Mouse (Mus musculus) embryo, embryonic 11.5 days (tissue): ENCODE data around the gene Zfp273.
"Not testable (repeated sequence)": the region's sequence is repeated elsewhere in the genome, so short reads cannot be mapped to it uniquely, and the experiment has no call there.

ENCODE experiments used
- DNase-seq: peaks from one replicate; pipeline ENCODE4 v3.0.0-alpha.2; 2012; ENCODE audit warnings: low read depth, low spot score

Gene Zfp273

DNA sequence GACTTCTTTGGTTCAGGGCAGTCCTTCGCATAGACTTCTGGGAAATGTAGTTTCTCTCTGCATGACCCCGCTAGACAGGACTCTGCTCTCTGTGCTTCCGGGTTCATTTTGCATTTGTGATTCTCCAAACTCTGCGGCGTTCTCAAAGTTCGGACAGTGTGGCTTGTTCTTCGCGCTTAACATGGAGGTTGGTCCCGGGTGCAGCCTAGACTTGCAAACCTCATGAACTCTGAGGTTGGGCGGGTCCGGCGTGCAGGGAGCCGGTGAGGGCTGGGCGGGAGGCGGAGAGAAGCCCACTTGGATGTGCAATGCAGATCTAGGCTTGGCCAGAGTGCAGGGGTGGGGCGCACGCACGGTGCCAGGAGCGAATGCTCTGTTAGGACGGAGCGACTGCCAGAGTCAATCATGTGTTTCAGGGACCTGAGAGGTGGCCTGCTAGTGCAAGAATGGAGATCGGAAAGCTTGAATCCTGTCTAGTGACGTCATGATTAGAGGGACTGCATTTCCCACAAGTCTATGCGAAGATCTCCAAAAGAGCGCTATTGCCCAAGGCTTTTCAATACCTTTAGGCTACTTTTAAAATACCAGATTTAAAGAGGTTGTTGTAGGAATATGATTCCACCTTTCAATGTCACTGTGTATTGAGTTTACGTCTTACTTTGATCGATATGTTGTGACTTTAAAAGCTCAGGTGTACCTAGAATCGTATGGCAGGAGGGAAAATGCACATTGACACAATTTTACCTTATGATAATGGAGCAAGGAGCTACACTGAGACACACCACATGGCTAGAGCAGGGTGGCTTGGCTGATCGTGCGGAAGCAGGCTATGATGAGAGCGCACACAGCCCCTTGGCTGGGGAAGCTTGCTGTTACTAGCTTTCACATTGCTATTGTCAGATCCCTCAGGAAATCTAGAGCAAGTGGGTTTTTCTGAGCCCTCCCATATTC is at the start of gene Zfp273:
Gene Zfp273, plus strand, starts transcription at position 31 of the 951 bp plus-strand sequence.
- peak; percentile 69 for DNase-seq

DNA sequence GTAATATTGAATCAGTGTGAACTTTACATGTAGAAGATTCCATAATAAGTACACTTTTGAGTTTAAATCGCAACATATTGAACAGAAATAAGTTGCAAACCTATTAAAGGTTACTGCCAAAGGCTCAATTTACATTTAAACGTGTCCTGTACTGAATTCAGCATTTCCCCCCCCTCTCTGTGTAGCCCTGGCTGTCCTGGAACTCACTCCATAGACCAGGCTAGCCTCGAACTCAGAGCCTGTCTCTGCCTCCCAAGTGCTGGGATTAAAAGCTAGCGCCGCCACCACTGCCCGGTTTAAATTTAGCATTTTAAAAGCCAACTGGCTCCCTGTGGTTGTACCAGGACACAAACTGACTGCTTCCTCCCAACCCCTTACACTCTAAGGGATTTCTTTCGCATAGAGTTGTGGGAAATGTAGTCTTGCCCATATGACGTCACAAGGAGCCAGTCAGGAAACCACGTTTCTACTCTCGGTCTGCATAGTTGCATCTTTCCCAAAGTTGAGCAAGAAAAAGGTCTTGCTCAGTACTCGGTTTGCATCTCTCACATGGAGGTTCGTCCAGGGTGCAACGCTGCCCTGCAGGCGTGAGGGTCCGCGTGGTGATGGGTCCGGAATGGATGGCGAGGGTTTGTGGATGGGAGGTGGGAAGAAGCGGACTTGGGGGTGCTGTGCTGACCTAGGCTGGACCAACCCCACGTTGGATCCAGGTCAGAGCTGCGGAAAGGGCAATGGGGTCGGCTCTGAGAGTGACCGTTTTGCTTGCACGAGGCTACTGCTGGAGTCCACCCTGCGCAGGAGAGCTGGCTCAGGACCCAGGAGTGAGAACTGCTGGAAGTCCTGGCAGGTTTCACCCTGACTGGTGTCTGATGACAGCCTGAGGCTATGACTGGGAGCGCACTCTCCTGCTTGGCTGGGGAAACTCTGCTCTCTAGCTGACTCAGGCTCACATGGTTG is 34.0 kb upstream of the Zfp273 start, which contains the start of gene Zfp493:
Gene Zfp493, plus strand, starts transcription at position 429 of the 957 bp plus-strand sequence.
- peak; percentile 61 for DNase-seq

DNA sequence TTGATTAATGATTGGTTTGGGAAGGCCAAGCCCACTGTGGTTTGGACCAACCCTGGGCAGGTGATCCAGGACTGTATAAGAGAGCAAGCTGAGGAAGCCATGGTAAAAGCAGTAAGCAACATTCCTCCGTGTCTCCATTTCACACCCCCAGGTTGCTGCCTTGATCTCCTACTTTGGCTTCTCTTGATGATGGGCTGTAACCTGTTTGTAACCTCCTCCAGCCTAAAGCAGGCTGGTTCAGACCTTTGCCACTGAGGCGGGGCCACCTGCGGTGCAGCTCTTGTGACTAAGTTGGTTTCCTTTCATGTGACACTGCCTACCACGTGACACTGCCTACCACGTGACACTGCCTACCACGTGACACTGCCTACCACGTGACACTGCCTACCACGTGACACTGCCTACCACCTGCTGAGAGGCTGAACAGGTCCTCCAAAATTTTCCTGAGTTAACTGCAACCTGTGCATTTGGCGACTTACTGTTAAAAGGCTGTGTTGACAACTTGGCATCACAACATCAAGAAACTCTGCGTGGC is 21.6 kb upstream of the Zfp273 start:
- no peak for DNase-seq

DNA sequence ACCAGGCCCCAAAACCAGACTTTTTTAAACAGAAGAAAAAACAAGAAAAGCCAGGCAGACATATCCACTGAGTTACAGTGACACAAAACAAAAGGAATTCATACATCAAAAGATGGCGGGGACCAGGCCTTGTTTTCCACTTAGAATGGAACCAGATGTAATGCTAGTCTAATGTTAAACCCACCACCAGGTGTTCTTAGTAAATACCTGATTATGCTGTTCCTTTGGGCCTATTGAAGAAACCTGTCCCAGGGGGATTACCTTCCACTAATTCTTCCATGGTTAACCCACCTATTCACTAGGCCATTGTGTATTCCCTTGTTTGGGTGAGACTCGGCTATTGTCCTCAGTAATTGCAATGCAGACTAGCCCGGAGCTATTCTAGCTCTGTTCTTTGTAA is 14.9 kb upstream of the Zfp273 start:
- DNase-seq, result no peak

DNA sequence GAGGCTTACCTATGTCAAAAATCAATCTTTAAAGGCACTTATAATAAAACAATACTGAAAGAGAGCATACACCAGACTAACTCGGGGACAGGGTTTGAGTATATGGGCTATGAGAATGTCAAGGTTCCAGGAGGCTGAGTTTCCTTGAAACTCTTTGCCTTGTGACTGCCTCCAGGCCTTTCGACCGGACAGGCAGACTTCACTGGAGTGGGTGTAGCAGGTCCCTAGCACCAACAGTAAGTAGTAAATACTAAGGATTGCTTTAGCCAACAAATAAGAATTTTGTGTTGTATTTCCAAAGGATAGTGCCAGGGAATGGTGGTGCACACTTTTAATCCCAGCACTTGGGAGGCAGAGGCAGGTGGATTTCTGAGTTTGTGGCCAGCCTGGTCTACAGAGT is 14.4 kb upstream of the Zfp273 start:
- DNase-seq, result not testable (repeated sequence)

DNA sequence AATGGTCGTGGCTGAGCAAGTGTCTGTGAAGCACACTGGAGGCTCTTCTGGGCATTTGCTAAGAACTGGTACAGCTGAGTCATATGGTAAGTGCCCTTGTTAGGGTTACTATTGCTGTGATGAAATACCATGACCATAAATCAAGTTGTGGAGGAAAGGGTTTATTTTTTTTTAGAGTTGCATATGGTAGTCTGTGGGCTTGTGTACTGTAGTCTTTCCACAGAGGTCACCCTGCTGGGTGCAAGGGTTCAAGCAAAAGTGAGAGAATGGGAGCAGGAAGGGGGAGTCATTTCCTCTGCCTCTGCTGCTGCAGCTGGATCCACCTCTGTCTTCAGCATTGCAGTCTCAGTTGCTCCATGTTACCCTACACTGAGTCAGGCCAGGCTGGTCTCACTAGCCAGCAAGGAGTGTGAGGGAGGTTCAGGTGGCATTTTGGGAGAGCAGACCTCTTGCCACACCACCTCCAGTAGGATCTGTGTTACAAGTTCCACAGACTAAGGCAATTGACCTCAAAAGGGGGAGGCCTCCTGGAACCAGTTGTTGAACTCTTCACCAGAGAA is 1.8 kb upstream of the Zfp273 start:
- no peak for DNase-seq

DNA sequence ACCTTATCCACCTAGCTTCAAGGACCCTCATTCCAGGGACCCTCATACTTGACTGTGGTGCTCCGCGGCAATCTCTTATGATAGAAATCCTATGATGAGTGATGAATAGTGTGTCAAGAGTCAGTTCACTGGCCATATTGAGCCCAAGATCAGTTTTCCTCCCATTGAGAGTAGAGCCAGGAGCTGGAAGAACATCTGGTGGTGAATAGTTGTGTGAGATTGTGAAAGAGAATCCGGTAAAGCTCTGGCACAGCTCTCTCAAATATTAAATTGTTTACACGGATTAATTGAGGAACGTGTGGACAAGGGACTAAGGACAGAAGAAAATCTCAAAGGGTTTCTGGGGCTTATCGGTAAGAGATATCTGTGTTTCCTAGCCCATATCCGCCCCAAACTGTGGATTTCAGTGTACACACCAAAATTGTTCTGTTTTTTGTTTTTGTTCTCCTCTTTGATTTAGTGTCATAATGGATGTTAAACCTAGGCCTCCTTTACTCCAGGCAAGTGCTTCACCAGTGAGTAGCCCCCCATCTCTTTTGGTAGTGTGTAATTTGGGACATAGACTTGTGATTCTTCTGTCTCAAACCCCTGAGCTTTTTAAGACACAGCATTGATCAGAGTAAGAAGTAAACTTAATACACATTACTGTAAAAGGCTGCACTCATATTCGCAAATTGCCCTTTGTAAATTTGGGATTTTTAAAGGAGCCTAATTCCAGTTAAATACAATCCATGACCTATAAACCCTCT is 405 bp upstream of the Zfp273 start:
- DNase-seq, result no peak

DNA sequence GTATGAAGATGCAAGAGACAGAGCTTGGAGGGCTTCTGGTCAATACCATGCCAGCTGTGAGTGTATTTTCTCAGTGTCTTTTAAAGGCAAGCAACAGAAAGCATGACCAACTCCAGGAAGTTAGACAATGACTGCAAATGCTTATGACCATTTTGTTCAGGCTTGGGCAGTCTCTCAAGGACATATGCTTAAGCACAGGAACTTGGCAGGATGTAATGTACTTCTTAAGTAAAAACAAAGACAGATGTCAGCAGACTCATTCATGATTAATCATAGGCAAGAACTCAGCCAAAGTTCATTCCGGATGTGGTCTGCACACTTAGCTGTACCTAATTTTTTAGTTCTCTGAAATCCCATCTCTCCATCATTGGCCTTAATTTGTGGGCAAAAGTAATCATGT is 5.1 kb downstream of the Zfp273 start:
- DNase-seq, result no peak

DNA sequence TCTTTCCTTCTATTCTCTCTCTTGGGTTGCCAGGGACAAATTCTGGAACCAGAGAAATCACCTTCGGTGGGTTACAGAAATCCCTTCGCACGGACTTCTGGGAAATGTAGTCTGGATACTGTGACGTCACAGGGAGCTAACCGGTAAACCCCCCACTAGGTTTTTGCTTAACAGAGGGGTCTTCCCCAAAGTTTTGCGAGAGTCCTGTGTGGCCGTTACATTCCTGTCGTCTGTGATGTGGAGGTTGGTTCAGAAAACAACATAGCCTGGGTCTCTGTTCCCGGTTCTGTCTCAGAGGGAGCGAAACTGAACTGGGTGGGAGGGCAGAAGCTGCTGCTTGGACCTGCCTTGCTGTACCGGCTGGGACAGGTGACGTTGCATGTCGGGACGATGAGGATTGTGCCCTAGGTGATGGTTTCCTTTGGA is 17.4 kb downstream of the Zfp273 start, which contains the start of gene Gm10037:
Gene Gm10037, plus strand, starts transcription at position 196 of the 426 bp plus-strand sequence.
- DNase-seq, result no peak

DNA sequence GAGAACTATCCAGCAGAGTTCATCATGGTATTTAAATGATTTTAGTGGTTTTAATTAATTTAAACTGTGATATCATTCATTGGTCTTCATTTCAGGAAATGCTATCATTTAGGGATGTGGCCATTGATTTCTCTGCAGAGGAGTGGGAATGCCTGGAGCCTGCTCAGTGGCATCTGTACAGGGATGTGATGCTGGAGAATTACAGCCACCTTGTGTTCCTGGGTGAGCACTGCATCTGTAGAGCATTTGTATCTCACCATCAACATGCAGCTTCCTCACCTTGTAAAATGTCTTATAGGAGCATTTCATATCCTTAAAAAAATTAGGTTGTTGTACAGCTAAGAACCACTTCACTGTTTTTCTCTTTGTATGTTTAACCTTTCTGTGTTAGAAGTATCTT is 19.6 kb downstream of the Zfp273 start:
- DNase-seq, result not testable (repeated sequence)

DNA sequence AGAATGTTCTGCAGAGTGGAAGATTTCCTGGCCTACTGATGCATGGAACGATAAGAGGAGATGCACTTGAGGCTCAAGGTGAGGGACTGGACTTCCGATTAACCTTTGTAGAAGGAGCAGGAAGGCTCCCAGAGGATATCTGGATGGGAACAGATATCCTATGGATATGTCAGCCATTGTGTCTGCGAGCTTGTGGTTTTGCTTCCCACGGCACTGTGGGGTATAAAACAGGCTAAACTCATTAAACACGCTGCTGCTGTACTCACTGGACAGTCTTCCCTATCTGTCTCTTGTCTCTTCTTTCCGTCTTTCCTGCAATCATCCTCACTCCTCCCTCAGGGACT is 30.2 kb downstream of the Zfp273 start:
- no peak for DNase-seq

DNA sequence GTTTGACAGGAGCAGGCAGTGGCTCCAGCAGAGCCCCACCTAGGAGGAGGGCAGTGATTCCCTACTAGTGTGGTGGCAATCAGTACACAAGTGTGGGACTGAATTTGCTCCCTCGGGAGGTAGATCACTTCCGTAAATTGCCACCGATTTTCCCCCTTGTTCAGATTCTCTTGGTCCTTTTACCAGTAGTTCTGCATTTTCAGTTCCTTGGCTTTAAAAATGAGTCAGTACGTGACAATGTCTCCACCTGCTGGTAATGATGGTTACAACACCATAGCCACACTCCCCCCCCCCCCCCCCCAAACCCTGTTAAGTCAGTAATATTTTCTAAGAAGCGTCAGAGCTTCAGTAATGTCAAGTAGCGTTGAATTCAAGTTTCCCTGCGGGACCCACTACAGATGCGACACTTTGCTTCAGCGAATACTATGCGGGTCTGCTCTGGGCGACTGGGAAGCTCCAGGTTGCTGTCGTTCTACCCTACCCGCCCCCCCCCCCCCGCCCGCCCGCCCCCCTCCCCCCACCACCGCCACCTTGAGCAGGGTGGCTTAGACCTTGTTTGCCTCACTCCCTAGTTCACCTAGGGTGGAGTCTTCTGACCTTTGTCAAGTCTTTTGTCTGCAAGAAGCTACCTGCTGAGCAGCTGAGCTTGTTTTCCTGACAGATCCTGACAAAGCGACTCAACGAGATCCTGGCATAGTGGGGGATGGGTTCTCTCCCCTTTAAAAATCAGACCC is 30.7 kb downstream of the Zfp273 start:
- DNase-seq, result peak; percentile 40

DNA sequence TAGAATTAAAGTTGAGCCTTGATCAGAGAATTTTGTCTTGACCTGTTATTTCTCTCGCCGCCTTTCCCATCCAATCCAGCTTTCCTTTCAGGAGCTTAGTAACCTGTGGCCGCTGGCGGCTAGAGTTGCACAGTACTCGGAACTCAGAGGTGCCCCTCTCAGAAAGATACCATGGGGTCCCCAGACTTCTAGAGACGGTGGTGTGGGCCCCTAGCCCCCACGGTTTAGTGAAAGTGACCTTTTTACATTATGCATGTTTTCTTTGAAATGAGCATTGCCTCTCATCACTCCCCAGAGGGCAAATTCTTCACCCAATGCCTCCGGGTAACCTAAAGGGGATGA is 31.3 kb downstream of the Zfp273 start:
- DNase-seq, result no peak

DNA sequence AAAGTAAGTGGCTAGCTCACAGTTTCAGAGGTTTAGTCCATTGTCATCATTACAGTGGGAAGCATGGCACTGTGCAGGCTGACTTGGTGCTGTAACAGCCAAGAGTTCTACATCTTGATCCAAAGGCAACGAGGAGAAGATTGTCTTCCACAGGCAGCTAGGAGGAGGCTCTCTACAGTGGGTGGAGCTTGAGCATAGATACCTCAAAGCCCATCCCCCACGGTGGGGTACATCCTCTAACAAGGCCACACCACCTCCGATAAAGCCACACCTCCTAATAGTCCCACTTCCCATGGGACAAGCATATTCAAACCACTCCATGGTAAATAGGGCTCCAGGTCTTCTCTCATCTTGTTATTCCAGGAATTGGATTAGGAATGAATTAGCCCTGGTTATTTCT is 36.8 kb downstream of the Zfp273 start:
- no peak for DNase-seq

DNA sequence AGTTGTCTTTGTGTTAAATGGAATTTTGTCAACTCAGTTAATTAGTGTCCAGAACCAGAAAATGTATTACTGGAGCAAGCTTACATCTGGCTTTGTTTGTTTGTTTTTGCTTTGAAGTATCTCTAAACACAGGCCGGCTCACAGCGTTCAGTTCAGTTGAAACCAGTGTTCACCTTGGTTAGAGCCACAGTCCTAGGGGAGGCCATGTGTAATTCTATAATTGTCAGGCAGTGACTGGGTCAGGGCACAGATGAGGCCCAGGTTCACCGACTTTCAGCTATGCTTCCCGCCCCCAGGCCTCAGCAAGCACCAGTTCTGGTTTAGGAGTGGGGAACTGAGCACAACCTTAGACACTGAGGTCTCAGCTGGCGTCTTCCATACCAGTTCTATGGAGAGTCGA is 39.6 kb downstream of the Zfp273 start:
- DNase-seq, result no peak

DNA sequence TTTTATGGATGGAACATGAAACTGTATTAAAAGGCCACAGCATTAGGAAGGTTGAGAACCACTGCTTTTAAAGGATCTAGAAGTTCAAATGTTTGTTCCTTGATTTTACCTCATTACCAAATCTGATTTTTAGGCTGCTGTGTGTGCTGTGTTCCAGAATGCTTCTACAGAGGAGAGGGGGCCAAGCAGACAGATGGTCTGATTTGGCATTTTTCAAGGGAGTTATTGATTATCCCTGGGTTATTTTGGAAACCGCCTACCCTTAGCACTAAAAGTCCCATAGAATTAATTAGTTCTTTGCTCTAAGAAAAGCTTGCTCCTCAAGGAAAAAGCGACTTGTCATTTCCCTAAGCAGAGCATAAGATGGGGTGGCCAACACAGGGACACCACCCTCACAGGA is 40.4 kb downstream of the Zfp273 start:
- DNase-seq, result no peak

DNA sequence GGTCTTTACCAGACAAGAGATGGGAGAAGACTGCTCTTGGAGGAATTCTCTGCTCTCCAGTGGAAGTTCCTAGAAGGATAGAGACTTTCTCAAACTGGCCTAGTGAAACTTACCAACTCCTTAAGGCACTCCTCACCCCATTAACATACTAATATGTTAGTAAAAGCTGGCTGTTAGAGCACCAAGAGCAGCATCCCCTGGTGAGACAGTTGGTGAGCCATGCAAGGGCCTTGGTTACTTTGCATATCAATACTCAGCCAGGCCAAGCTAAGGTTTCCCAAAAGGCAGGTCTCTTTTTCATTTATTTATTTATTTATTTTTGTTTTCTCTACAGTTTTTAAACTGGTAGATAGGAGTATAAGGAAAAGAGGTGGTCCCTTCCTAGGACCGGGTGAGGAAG is 43.8 kb downstream of the Zfp273 start:
- DNase-seq, result no peak

DNA sequence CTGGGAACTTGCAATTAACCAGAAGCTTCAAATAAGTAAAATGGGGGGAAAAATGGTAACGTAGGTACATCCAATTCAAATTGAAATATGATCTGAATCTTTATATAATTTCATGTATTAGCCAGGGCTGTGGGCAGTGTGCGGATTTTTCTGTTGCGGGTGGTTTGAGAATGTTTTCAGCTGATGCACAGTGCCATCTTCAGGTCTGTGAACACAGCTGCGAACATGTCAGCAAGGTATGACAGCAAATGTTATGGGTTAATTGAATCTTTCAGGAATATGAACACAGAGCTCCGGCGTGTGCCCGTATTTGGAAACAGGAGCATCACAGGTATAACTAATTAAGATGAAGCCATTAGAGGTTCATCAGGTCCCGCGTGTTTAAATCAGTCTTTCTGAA is 49.0 kb downstream of the Zfp273 start:
- no peak for DNase-seq

DNA sequence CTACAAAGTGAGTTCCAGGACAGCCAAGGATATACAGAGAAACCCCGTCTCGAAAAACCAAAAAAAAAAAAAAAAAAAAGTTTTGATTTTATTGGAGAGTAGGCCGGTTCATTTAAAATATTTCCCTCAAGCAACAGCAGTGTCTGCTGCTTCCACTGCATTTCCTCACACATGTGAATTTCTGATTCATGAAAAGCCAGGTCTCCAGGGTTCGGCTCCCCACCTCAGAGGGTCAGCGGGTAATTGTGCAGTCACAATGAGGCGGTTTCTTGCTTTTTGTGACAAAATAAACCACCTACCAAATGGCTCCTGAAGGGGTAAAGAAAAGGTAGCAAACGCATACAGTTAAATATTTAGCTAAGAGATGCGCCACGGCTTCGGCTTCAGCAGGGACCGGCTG is 49.5 kb downstream of the Zfp273 start, which contains the start of gene BC048507:
Gene BC048507, plus strand, starts transcription at position 301 of the 400 bp plus-strand sequence.
- DNase-seq, result no peak

DNA sequence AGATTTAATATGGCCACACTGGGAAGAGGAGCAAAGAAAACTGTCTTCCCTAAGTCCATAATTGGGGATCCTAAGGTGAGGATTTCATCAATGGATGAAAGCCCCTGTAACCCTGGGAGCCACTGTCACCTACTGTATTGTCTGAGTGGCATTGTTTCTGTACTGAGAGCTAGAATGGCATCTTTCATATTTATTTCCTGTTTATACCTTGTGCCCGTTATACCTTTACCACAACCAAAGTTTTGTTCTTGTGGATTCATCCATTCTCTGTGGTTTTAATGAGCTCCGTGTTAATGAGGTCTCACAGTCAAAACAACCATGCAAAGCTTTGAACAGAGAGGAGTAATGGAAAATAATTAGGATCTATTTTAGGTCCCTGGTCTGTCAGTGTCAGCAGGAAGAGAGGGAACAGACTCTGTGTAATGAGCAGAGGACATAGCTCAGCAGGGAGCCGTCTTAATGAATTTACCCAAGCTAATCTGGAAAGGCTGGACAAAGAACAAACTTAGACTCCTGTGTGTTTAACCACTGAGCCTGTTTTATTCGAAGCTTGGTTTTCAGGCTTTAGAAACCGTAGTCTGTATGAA is 51.3 kb downstream of the Zfp273 start:
- no peak for DNase-seq
